Mouse (Mus musculus) lung, adult 2 months (tissue): ENCODE measurements around the gene Mknk1. TPM values are rescaled to one million over a fixed set of nuclear protein-coding genes. Genes with fewer than 3 reads are reported as not detected.

Experiments used
- DNase-seq: peaks from one replicate; pipeline ENCODE4 v3.0.0; 2022
- H3K4me1 ChIP-seq: fragments of 200-500 bp; 2 replicates; pipeline ENCODE4 v1.6.1; 2011; ENCODE audit warnings: low read length; ENCODE audit not compliant: control insufficient read depth, insufficient read depth
- H3K4me3 ChIP-seq: fragments of 200-500 bp; replicated peaks from 2 replicates; pipeline ENCODE3; 2011; ENCODE audit warnings: low read depth, mild to moderate bottlenecking, control low read depth, low read length; ENCODE audit errors: extremely low read depth
- CTCF ChIP-seq: fragments of 200-500 bp; IDR thresholded peaks from 2 replicates; pipeline ENCODE4 v1.5.1; 2011; ENCODE audit warnings: mild to moderate bottlenecking, low read length, control low read depth; ENCODE audit not compliant: insufficient read depth
- POLR2A ChIP-seq: fragments of 200-500 bp; IDR thresholded peaks from 2 replicates; pipeline ENCODE4 v1.6.1; 2011; ENCODE audit warnings: low read depth, mild to moderate bottlenecking, control low read depth, low read length, borderline replicate concordance; ENCODE audit errors: extremely low read depth
- WGBS: fragments of 180-500 bp; shearing (Covaris S2); methylation state at CpG from one replicate; pipeline ENCODE4 v1.1.7; 2018; 5-methylcytosine and 5-hydroxymethylcytosine counted together
- polyA plus RNA-seq: library from polyadenylated mRNA; depleted of rRNA; stranded (reverse); fragments of >200 nt; gene quantifications from 2 replicates; pipeline ENCODE4 v1.2.3, GENCODE M21; 2012; rRNA removed

The Mknk1 gene
- polyA plus RNA-seq = 65.9 and 73.9 TPM in 2 replicates

DNA sequence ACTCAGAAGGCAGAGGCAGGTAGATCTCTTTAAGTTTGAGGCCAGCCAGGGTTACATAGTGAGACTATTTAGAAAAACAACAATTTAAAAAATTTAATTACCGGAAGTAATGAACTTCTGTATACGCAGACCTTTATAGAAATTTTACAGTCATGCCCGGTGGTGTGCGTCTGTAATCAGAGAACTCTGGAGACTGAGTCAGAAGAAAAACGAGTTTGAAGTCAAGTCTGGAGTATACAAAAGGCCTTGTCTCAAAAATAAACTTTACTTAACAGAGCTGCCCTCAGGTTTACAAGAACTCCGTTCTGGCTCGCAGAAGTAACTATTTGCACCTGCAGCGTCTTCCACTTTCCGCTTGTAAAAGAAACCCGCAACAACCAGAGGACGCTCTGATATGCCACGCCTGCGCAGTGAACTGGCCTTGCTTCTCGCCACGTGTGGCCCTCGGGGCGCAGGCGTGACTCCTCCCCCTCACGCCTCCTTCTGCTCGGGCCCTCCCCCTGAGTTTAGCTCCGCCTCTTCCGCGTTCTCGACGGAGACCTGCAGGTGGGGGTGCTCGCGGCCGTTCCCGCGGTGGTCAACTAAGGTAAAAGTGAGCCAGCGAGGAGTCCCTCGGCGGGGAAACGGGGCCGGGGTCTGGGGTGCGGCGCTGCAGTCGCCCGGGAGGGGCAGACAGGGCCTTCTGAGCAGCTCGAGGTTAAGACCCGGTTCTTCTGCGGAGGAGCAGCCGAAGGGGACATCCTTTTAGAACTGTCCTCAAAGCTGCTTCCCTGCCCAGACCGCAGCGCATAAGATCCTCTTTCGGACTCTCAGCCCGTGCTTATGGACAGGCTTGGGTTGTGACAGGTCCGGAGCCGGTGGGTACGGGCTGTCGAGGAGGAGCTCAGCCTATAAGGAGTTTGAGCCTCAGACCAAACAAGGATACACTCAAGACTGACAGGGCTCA lies at the start of gene Mknk1:
Gene Mknk1 (plus strand): TSS at position 503 of the 946 bp plus-strand sequence.
- TF ChIP-seq POLR2A = peak; percentile 79; the same call in 1 of the 2 replicates
- no peak for TF ChIP-seq CTCF
- WGBS = under 1% methylated on average over 51 of the region's 51 CpGs
- H3K4me3 ChIP-seq = peak within 1 kb of the TSS; percentile 93

DNA sequence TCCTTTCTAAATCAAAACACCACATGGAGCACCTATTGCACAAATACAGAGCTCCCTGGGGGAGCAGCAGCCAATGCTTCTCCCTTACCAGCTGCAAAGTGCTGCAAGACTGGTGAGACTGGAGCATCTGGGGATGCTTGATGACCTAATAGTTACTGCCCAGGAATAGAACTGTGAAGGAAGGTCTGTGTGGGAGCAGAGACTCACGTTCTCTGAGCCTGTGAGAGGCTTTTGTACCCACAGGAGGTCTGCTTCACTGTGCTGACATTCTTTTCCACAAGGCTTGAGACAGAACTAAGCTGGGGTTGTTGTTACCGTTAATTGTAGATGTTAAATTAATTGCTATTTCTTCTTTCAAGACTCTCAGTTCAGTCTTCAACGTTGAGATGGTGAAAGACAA lies 48.1 kb upstream of the Mknk1 start:
- 82% methylated on average over 3 of the region's 3 CpGs for WGBS
- H3K4me3 ChIP-seq = no peak overlapping the region
- peaks cover 2% of the 10 kb centered on the region for H3K4me1 ChIP-seq
- TF ChIP-seq POLR2A (no peak), CTCF (no peak)
- no peak for DNase-seq

More for the DNA sequence above, at the start of gene Mknk1:
- peaks cover 5% of the 10 kb centered on the region for H3K4me1 ChIP-seq
- peak; percentile 90 for DNase-seq

DNA sequence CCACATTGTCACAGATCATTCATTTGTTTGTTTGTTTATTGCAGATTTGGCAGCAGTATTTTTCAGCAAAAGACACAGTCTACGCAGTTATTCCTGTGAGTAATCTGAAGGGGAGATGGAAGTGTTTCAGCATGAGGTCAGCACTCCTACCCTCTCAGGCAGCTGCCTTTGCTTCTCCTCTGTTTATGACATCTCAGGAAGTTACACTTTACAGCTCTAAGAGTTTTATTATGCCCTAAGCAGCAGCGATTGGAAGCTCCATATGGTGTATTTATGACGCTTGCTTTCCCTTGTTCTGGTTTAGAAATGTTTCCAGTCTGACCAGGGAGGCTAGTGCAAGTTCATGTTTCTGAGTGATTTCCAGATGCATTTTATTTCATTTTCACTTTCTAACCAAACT lies 43.6 kb upstream of the Mknk1 start:
- no peaks in the 10 kb centered on the region for H3K4me1 ChIP-seq
- TF ChIP-seq POLR2A = no peak
- no peak for TF ChIP-seq CTCF
- WGBS = 70% methylated on average over 3 of the region's 3 CpGs
- no peak overlapping the region for H3K4me3 ChIP-seq
- no peak for DNase-seq

DNA sequence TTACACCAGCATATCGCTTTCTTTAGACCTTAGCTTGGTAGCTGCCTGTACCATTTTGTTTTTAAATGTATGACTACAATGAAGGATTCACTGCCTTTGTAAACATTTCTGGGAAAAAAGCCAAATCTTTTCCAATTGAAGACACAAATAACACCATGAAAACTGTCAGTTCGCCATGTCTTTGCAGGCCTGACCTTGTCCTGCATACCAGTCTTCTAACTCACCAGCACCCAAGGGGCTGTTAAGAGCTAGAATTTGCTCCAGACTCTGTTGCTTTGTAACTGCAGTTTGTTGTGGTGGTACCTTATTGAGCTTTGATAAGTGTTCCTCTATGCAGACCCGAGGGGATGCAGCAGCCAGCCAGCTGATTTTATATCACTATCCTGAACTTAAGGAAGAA lies 39.0 kb upstream of the Mknk1 start:
- Histone ChIP-seq H3K4me3 (no peak overlapping the region), H3K4me1 (no peaks in the 10 kb centered on the region)
- TF ChIP-seq CTCF = no peak
- TF ChIP-seq POLR2A = no peak
- 62% methylated on average over 3 of the region's 3 CpGs for WGBS
- no peak for DNase-seq

DNA sequence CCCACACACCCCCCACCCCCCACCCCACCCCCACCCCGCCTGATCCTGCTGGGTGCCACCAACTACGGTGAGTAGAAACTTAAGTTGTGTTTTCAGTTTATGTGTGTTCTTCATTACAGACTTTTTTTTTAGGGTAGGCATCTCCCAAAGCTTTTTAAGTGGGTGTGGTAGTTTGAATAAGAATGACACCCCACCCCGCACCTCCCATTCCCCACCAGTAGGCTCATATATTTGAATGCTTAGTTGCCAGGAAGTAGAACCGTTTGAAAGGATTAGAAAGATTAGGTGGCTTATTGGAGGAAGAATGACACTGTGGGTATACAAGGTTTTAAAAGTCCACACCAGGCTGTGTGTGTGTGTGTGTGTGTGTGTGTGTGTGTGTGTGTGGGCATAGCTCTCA lies 26.7 kb upstream of the Mknk1 start:
- Histone ChIP-seq H3K4me3 (no peak overlapping the region), H3K4me1 (no peaks in the 10 kb centered on the region)
- 85% methylated on average over 4 of the region's 4 CpGs for WGBS
- no peak for DNase-seq
- TF ChIP-seq POLR2A (no peak), CTCF (no peak)

DNA sequence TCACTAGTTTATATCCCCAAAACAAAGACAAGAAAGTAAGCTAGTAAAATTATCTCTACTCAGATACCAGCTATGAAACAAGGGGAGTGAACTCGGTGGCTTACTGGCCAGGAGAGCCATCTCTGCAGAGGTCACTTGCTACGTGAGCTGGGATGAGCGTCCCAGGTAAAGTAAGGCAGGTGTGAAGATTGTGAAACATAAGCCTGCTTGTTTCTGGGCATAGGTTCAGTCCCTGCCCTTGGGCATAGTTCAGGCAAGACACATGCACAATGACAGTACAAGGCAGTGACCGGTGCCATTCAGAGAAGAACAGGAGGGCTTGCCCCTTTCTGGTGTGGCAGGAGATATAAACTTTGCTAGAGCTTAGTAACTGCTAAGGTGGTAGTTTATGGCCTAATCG lies 23.4 kb upstream of the Mknk1 start:
- 96% methylated on average over 5 of the region's 5 CpGs for WGBS
- DNase-seq = no peak
- no peak overlapping the region for H3K4me3 ChIP-seq
- no peaks in the 10 kb centered on the region for H3K4me1 ChIP-seq
- TF ChIP-seq CTCF = no peak

DNA sequence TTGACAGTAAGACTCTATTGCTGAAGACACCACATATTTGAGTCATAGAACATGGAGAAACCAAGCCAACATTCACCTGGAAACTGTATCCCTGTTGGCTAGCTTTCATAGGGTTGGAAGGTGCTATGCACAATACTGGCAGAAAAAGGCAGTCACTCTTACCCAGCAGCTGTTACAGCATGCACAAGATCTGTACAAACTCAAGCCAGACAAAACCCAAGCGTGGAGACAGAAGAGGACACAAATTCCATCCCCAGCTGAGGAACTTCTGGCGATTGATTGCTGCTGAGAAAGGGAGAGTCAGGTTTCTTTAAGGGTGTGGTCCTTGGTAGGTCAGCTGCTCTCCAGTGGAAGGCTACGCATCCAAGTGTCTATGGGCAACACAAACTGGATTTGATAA lies 18.8 kb upstream of the Mknk1 start:
- no peak for DNase-seq
- TF ChIP-seq POLR2A = no peak
- no peak for TF ChIP-seq CTCF
- 70% methylated on average over 3 of the region's 3 CpGs for WGBS
- Histone ChIP-seq H3K4me1 (peaks cover 5% of the 10 kb centered on the region), H3K4me3 (no peak overlapping the region)

DNA sequence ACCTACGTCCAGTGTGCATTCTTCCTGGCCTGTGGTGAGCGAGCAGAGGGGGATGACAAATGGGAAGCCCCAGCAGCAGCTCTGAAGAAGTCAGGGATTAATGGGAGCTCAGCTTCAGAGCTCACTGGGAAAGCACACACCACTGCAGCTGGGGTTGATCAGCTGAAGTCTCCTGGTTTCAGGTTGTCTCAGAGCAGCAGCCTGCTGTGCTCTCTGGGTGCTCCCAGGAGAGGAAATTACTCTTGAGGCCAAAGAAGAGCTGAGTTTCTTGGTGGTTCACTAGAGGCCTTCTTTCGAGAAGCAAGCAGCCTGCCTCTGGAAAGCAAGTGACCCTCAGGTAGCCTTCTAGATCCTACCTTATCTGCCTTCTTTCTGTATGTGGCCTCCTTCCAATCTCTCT lies 18.1 kb upstream of the Mknk1 start:
- TF ChIP-seq POLR2A (no peak), CTCF (no peak)
- no peak for DNase-seq
- 87% methylated on average over 3 of the region's 3 CpGs for WGBS
- no peak overlapping the region for H3K4me3 ChIP-seq
- peaks cover 5% of the 10 kb centered on the region for H3K4me1 ChIP-seq

DNA sequence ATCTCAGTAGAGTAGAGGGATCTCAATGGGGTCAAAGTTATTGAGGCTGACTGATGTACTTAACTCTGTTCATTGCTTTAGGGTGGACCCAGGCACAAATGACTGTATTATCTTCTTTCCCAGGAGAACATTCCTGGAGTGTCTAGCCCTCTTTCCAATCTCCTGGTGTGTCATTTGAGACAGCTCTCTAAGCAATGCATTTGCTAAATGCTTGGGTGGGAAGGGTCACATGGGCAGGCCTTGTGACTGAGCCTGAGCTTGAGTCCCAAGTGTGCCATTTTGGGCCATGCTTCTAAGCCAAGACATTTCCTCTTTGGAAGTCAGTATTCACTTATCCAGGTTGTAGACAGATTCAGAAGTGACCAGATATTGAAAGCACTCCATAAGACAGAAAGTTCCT lies 17.6 kb upstream of the Mknk1 start:
- no peak for TF ChIP-seq POLR2A
- no peak for TF ChIP-seq CTCF
- H3K4me1 ChIP-seq = peaks cover 5% of the 10 kb centered on the region
- DNase-seq = no peak
- no peak overlapping the region for H3K4me3 ChIP-seq

DNA sequence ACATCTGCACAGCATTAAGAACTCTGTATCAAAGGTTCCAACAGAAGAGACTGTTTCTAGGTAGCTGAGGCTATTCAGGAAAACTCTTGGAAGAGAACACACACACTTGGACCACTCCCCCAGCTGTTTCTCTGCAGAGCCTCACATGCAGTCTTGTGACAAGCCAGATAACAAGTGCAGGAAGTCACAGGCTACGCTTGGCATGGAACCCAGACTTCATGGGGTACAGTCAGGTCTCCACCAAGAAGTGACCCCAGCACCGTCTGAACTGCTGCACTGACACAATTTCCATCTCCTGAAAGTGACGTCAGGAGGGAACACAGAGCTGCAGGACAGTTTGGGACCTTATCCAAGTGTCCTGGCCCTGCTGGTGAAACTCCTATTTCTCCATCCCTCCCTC lies 17.1 kb upstream of the Mknk1 start:
- TF ChIP-seq CTCF (no peak), POLR2A (no peak)
- Histone ChIP-seq H3K4me3 (no peak overlapping the region), H3K4me1 (peaks cover 5% of the 10 kb centered on the region)
- WGBS = 28% methylated on average over 3 of the region's 3 CpGs
- DNase-seq = no peak
